Mouse (Mus musculus) spleen, postnatal 36 days (tissue): ENCODE measurements around the gene Uckl1.
A peak's percentile ranks its signal among the peaks of the same experiment; 100 is the strongest.

Experiments
- DNase-seq, 2 experiments: peaks; one replicate each; pipeline ENCODE4 v3.0.0; 2022; ENCODE audit warnings: low spot score in 2 of 2, mixed read lengths in 1 of 2

Uckl1 gene

GRCm38 (mm10) chr2:181584411-181584942 is at the start of gene Uckl1:
Uckl1 (minus strand) TSS chr2:181584892.
- no peak for DNase-seq

GRCm38 (mm10) chr2:181632624-181633023 is 47.9 kb upstream of the Uckl1 start:
- DNase-seq = no peak

GRCm38 (mm10) chr2:181628471-181628870 is 43.8 kb upstream of the Uckl1 start:
- no peak for DNase-seq

- DNase-seq = no peak
Observed at GRCm38 (mm10) chr2:181623401-181623800, 38.7 kb upstream of the Uckl1 start.

- DNase-seq = no peak
Observed at GRCm38 (mm10) chr2:181618761-181619495, 34.2 kb upstream of the Uckl1 start.

GRCm38 (mm10) chr2:181602367-181602766 is 17.7 kb upstream of the Uckl1 start:
- no peak for DNase-seq

GRCm38 (mm10) chr2:181601751-181602145 is 17.1 kb upstream of the Uckl1 start:
- DNase-seq = no peak

- DNase-seq = peak; percentile 95 to 97
Observed at GRCm38 (mm10) chr2:181600828-181601750, 16.4 kb upstream of the Uckl1 start.

- no peak for DNase-seq
Observed at GRCm38 (mm10) chr2:181600226-181600758, 15.6 kb upstream of the Uckl1 start.

GRCm38 (mm10) chr2:181598454-181599351 is 14.0 kb upstream of the Uckl1 start, which contains the start of gene Samd10:
Samd10 (minus strand) TSS chr2:181599212.
- DNase-seq = peak; percentile 54 to 57

- no peak for DNase-seq
Observed at GRCm38 (mm10) chr2:181597378-181598061, 12.8 kb upstream of the Uckl1 start.

- no peak for DNase-seq
Observed at GRCm38 (mm10) chr2:181596221-181596960, 11.7 kb upstream of the Uckl1 start.

- peak; percentile 34 to 47 for DNase-seq
Observed at GRCm38 (mm10) chr2:181594946-181595696, 10.4 kb upstream of the Uckl1 start.

- no peak for DNase-seq
Observed at GRCm38 (mm10) chr2:181593937-181594336, 9.2 kb upstream of the Uckl1 start.

- peak in 1 of 2 experiments; percentile 1 for DNase-seq
Observed at GRCm38 (mm10) chr2:181593042-181593421, 8.3 kb upstream of the Uckl1 start.

- DNase-seq = peak; percentile 58 to 66
Observed at GRCm38 (mm10) chr2:181592231-181593041, 7.7 kb upstream of the Uckl1 start, which contains the start of gene Zfp512b. Zfp512b (minus strand) TSS chr2:181592803.

GRCm38 (mm10) chr2:181591528-181592085 is 6.9 kb upstream of the Uckl1 start, which contains the start of gene Prpf6:
Prpf6 (plus strand) TSS chr2:181591868.
- peak; percentile 43 to 50 for DNase-seq

GRCm38 (mm10) chr2:181590471-181590870 is 5.8 kb upstream of the Uckl1 start:
- DNase-seq = no peak
